Mouse (Mus musculus) olfactory bulb, adult 2 months (tissue): Measurements from ENCODE around the gene Sec61b.

Experiments
- CTCF ChIP-seq: fragments of 200-500 bp; IDR thresholded peaks from 2 replicates; pipeline ENCODE4 v1.5.1; 2012; ENCODE audit warnings: low read depth, mild to moderate bottlenecking, low read length, moderate library complexity; ENCODE audit not compliant: insufficient read depth
- POLR2A ChIP-seq: fragments of 200-500 bp; IDR thresholded peaks from 2 replicates; pipeline ENCODE4 v1.6.1; 2012; ENCODE audit warnings: mild to moderate bottlenecking, low read depth, low read length, moderate library complexity; ENCODE audit not compliant: insufficient read depth

DNA sequence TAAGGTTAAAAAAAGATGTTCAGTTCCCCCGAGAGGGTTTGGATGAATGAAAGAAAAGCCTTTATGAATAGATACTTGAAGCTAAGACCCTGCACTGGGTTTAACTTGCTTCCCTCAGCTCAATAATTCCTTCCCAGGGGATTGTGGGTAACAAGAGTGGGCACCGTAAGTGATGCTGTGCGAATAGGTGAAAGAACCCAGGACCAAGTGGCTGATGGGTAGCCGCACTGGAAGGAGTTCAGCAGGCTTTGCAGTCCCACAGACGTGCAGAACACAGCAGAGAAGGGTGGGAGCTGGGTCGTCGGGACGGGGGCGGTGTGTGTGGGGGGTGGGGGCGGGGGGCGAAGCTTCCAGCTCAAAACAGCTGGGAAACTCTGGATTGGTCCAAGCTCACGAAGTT is 39.3 kb upstream of the Sec61b start:
- TF ChIP-seq POLR2A (no peak), CTCF (no peak)
